Mouse (Mus musculus) lung, postnatal 0 days (tissue): ENCODE measurements around the gene Ugt1a10.

Experiments used
- CTCF ChIP-seq: IDR thresholded peaks from 2 replicates; pipeline ENCODE4 v1.5.1; 2016; ENCODE audit warnings: antibody characterized with exemption, mild to moderate bottlenecking
- EP300 ChIP-seq: IDR thresholded peaks from 2 replicates; pipeline ENCODE4 v1.6.1; 2016; ENCODE audit warnings: antibody characterized with exemption, mild to moderate bottlenecking, control low read depth

GRCm38 (mm10) chr1:88223591-88223990 lies 168.4 kb downstream of the Ugt1a10 start:
- TF ChIP-seq CTCF (no peak), EP300 (no peak)
